Mouse (Mus musculus) adrenal gland (tissue): ENCODE measurements at regions not wholly inside any gene's neighbourhood (a gene's known extent, or its start where the extent isn't known, plus 50 kb on each side); places are given as distances from the start of the nearest gene placed in this dataset.

Experiments
- intact Hi-C: fragments of 180-260 bp; cut with DNase I; formaldehyde crosslinking; loops from one replicate; pipeline ENCODE4 v1.15.1; 2025

GRCm38 (mm10) chr1:158148035-158148434 is 208.1 kb downstream of the Brinp2 start:
- intact Hi-C loops: no loop called here

- intact Hi-C loops: no loop called here
Observed at GRCm38 (mm10) chr1:158161111-158161510, 195.0 kb downstream of the Brinp2 start.

GRCm38 (mm10) chr1:158161533-158161932 is 194.6 kb downstream of the Brinp2 start:
- intact Hi-C loops: no loop called here

- intact Hi-C loops: no loop called here
Observed at GRCm38 (mm10) chr1:158163411-158163810, 192.7 kb downstream of the Brinp2 start.

- intact Hi-C loops: no loop called here
Observed at GRCm38 (mm10) chr1:158170006-158170405, 186.1 kb downstream of the Brinp2 start.

GRCm38 (mm10) chr1:158180095-158180494 is 176.0 kb downstream of the Brinp2 start:
- intact Hi-C loops: no loop called here

GRCm38 (mm10) chr1:158181296-158181695 is 174.8 kb downstream of the Brinp2 start:
- intact Hi-C loops: no loop called here

GRCm38 (mm10) chr1:158187651-158188050 is 168.5 kb downstream of the Brinp2 start:
- intact Hi-C loops: no loop called here

- intact Hi-C loops: no loop called here
Observed at GRCm38 (mm10) chr1:158192841-158193551, 163.1 kb downstream of the Brinp2 start.

GRCm38 (mm10) chr1:158193968-158194565 is 162.1 kb downstream of the Brinp2 start:
- intact Hi-C loops: no loop called here
